Comparison of ENCODE assay signal across 10 mouse cellular contexts in genomic region chr2:112266780-112267179, GRCm38 (mm10). TPM values are rescaled to one million over a fixed set of nuclear protein-coding genes. Genes with fewer than 3 reads are reported as not detected.
DNase-seq lines count a peak whose midpoint lies in the region; ATAC-seq and TF ChIP-seq lines count a peak whose summit lies in the region.
"Had no signal": no experiment of that assay in that cellular context is flagged by ENCODE, and none has a peak within 500 bp of the region (broad histone marks: within the 10 kb centered on the region; RNA-seq: fewer than 3 reads in every experiment).

No protein-coding gene starts in this region.

- 46% methylated on average over 10 of the region's 10 CpGs for WGBS in embryonic facial prominence, embryonic 14.5 days
- 16% methylated on average over 10 of the region's 10 CpGs for WGBS in liver, embryonic 14.5 days (ENCODE audit: insufficient replicate concordance)

- peak overlapping the region; percentile 81 for H3K4me3 ChIP-seq in embryonic facial prominence, embryonic 14.5 days (ENCODE audit: low read depth, low read length)
- H3K4me3 ChIP-seq in liver, embryonic 14.5 days (ENCODE audit: insufficient read depth in 1 of 2, low read depth in 2 of 2, low read length in 2 of 2) = peak overlapping the region; percentile 73 to 74

- H3K4me1 ChIP-seq in embryonic facial prominence, embryonic 14.5 days (ENCODE audit: control insufficient read depth, insufficient read depth, low read length) = peaks cover 18% of the 10 kb centered on the region
- H3K4me1 ChIP-seq in liver, embryonic 14.5 days (replicated peaks; ENCODE audit: control insufficient read depth in 2 of 2, insufficient read depth in 2 of 2, low read length in 1 of 2) = peaks cover 10 to 24% of the 10 kb centered on the region in 2 experiments; a peak in 3 of 4 replicates

- H3K9ac ChIP-seq in embryonic facial prominence, embryonic 14.5 days (ENCODE audit: low read depth, low read length) = peak overlapping the region; percentile 84
- peak overlapping the region; percentile 85 for H3K9ac ChIP-seq in liver, embryonic 14.5 days (replicated peaks)

- no peaks in the 10 kb centered on the region for H3K9me3 ChIP-seq in embryonic facial prominence, embryonic 14.5 days (ENCODE audit: control insufficient read depth, low read length)
- H3K9me3 ChIP-seq in liver, embryonic 14.5 days (ENCODE audit: control insufficient read depth, low read length) = no peaks in the 10 kb centered on the region
- H3K9me3 ChIP-seq: G1E had no signal

- H3K27ac ChIP-seq in embryonic facial prominence, embryonic 14.5 days (replicated peaks; ENCODE audit: low read depth, low read length) = no peak overlapping the region
- H3K27ac ChIP-seq in liver, embryonic 14.5 days = peak overlapping the region; percentile 65

- H3K36me3 ChIP-seq in embryonic facial prominence, embryonic 14.5 days (ENCODE audit: control insufficient read depth, insufficient read depth, low read length) = 0 out of 2 replicates have a peak, but pooled peaks cover 3% of the 10 kb centered on the region
- no peaks in the 10 kb centered on the region for H3K36me3 ChIP-seq in liver, embryonic 14.5 days (replicated peaks; ENCODE audit: control insufficient read depth, insufficient read depth, low read depth)

- peak; percentile 31 for DNase-seq in cerebellum, adult 8-10 months
- no peak for DNase-seq in cerebellum, postnatal 4 days (ENCODE audit: low spot score in 2 of 2)
- peak; percentile 19 for DNase-seq in CD4-positive helper T cell, adult 2 months (ENCODE audit: low read depth, low spot score)
- DNase-seq in embryonic facial prominence, embryonic 14.5 days (ENCODE audit: low spot score) = no peak
- DNase-seq in heart, postnatal 36 days = peak; percentile 28 to 58
- DNase-seq in liver, embryonic 14.5 days (ENCODE audit: low read depth in 3 of 3, low spot score in 3 of 3) = no peak
- peak; percentile 41 to 54 for DNase-seq in spleen, postnatal 10 days (ENCODE audit: low spot score in 2 of 2)
- no peak for DNase-seq in left cerebral cortex, postnatal 4 days

- TF ChIP-seq EP300 in liver, embryonic 14.5 days (IDR thresholded peaks at IDR 0.05; ENCODE audit: low read depth) = no peak

- intact Hi-C loops in heart, postnatal 36 days (cut with DNase I) = loop anchor here (2.0 kb wide), 1 partner anchor 18 kb away; no protein-coding TSS in a partner anchor
- intact Hi-C loops in left cerebral cortex, postnatal 4 days (cut with DNase I) = loop anchor here (5.0 kb wide), 1 partner anchor 101 kb away; the partner anchor contains the start of gene Emc4

- H3K4me2 ChIP-seq in embryonic facial prominence, embryonic 14.5 days (ENCODE audit: low read depth, low read length) = peak overlapping the region; percentile 65
- H3K4me2 ChIP-seq in liver, embryonic 14.5 days (ENCODE audit: low read depth) = peak overlapping the region; percentile 95

- no peak for ATAC-seq in embryonic facial prominence, embryonic 14.5 days (ENCODE audit: low read depth)
- no peak for ATAC-seq in liver, embryonic 14.5 days (ENCODE audit: insufficient read depth)

- H3K27me3 ChIP-seq in embryonic facial prominence, embryonic 14.5 days (replicated peaks; ENCODE audit: control insufficient read depth, insufficient read depth, low read length) = no peaks in the 10 kb centered on the region
- no peaks in the 10 kb centered on the region for H3K27me3 ChIP-seq in liver, embryonic 14.5 days (ENCODE audit: control insufficient read depth, insufficient read depth, low read length)

- TF ChIP-seq CTCF in liver, embryonic 14.5 days (IDR thresholded peaks at IDR 0.05; ENCODE audit: low read depth) = no peak

RNA-seq across cellular contexts. Expression of gene Gm21985, which starts 0.7 kb away (rescaled TPM):
- polyA plus RNA-seq in embryonic facial prominence, embryonic 14.5 days (2014; fragmentation: Nextera tagmentation; extraction: Ambion mirVana) = not detected in 2 replicates
- total RNA-seq in heart, postnatal 36 days (2021) = 1 to 10 TPM in 1 of 2 experiments, under 1 TPM in 1; 0.89 to 1.6 TPM
- not detected in 2 replicates for polyA plus RNA-seq in liver, embryonic 14.5 days (2012; rRNA removed)
- polyA plus RNA-seq in liver, embryonic 14.5 days (2014; fragmentation: Nextera tagmentation; extraction: Ambion mirVana) = not detected in 2 replicates
- total RNA-seq in left cerebral cortex, postnatal 4 days (2021) = under 1 TPM in 1 of 2 experiments, not detected in 1; 0.64 TPM
- polyA plus RNA-seq: G1E had no signal

RNA-seq across cellular contexts. Expression of gene Slc12a6, which starts 1.2 kb away (rescaled TPM):
- 15.6 and 16.5 TPM in 2 replicates for polyA plus RNA-seq in embryonic facial prominence, embryonic 14.5 days (2014; fragmentation: Nextera tagmentation; extraction: Ambion mirVana)
- total RNA-seq in heart, postnatal 36 days (2021) = 10 to 100 TPM; 36.0 to 39.9 TPM
- 6.9 and 8.7 TPM in 2 replicates for polyA plus RNA-seq in liver, embryonic 14.5 days (2012; rRNA removed)
- 3.4 and 4.9 TPM in 2 replicates for polyA plus RNA-seq in liver, embryonic 14.5 days (2014; fragmentation: Nextera tagmentation; extraction: Ambion mirVana)
- 10 to 100 TPM; 84.1 to 87.2 TPM for total RNA-seq in left cerebral cortex, postnatal 4 days (2021)

RNA-seq across cellular contexts. Expression of gene Nop10, which starts 5.1 kb away (rescaled TPM):
- polyA plus RNA-seq in embryonic facial prominence, embryonic 14.5 days (2014; fragmentation: Nextera tagmentation; extraction: Ambion mirVana) = 186 and 203 TPM in 2 replicates
- total RNA-seq in heart, postnatal 36 days (2021) = 10 to 100 TPM; 61.8 to 62.8 TPM
- polyA plus RNA-seq in liver, embryonic 14.5 days (2012; rRNA removed) = 82.3 and 93.1 TPM in 2 replicates
- 164 and 166 TPM in 2 replicates for polyA plus RNA-seq in liver, embryonic 14.5 days (2014; fragmentation: Nextera tagmentation; extraction: Ambion mirVana)
- total RNA-seq in left cerebral cortex, postnatal 4 days (2021) = 10 to 100 TPM; 72.4 to 79.6 TPM

RNA-seq across cellular contexts. Expression of gene Nutm1, which starts 7.7 kb away (rescaled TPM):
- not detected in 2 replicates for polyA plus RNA-seq in embryonic facial prominence, embryonic 14.5 days (2014; fragmentation: Nextera tagmentation; extraction: Ambion mirVana)
- not detected for total RNA-seq in heart, postnatal 36 days (2021)
- not detected in 2 replicates for polyA plus RNA-seq in liver, embryonic 14.5 days (2012; rRNA removed)
- polyA plus RNA-seq in liver, embryonic 14.5 days (2014; fragmentation: Nextera tagmentation; extraction: Ambion mirVana) = not detected in 2 replicates
- not detected for total RNA-seq in left cerebral cortex, postnatal 4 days (2021)
- total RNA-seq: layer of hippocampus, postnatal 10 days had no signal

RNA-seq across cellular contexts. Expression of gene Lpcat4, which starts 27.5 kb away (rescaled TPM):
- 17.5 and 19.3 TPM in 2 replicates for polyA plus RNA-seq in embryonic facial prominence, embryonic 14.5 days (2014; fragmentation: Nextera tagmentation; extraction: Ambion mirVana)
- total RNA-seq in heart, postnatal 36 days (2021) = 1 to 10 TPM; 2.3 to 2.5 TPM
- polyA plus RNA-seq in liver, embryonic 14.5 days (2012; rRNA removed) = 2.4 and 2.9 TPM in 2 replicates
- 1.9 and 2.1 TPM in 2 replicates for polyA plus RNA-seq in liver, embryonic 14.5 days (2014; fragmentation: Nextera tagmentation; extraction: Ambion mirVana)
- total RNA-seq in left cerebral cortex, postnatal 4 days (2021) = 10 to 100 TPM; 47.7 to 50.4 TPM

Comparison
In these comparisons a context has a peak if more than half of its experiments do, and no peak if none do; other contexts are left out.
1. DNase-seq: peak in cerebellum, adult 8-10 months (single experiment), CD4-positive helper T cell, adult 2 months (single experiment), heart, postnatal 36 days (2 of 2) and spleen, postnatal 10 days (2 of 2); none in cerebellum, postnatal 4 days (0 of 2), embryonic facial prominence, embryonic 14.5 days (single experiment), liver, embryonic 14.5 days (0 of 3) and left cerebral cortex, postnatal 4 days (single experiment).